Mouse (Mus musculus) kidney, postnatal 0 days (tissue): Measurements from ENCODE around the gene Ifna13. TPM values are rescaled to one million over a fixed set of nuclear protein-coding genes. Genes with fewer than 3 reads are reported as not detected.

Experiments
- ATAC-seq: fragments of 200-750 bp; cut with Nextera tagmentation; replicated peaks from 2 replicates; pipeline ENCODE4 v1.8.0; 2017; ENCODE audit warnings: low read depth, moderate number of reproducible peaks, moderate TSS enrichment, moderate library complexity; ENCODE audit not compliant: low FRiP score
- DNase-seq: peaks from one replicate; pipeline ENCODE4 v3.0.0-alpha.2; 2016; ENCODE audit warnings: low spot score
- H3K27ac ChIP-seq: fragments of 300-500 bp; sonication (generic); 2 replicates; pipeline ENCODE4 v1.5.1; 2014; ENCODE audit warnings: mild to moderate bottlenecking
- H3K27me3 ChIP-seq: fragments of 300-500 bp; sonication (generic); 2 replicates; pipeline ENCODE4 v1.6.1; 2014; ENCODE audit warnings: low read length, mixed read lengths; ENCODE audit not compliant: insufficient read depth
- H3K36me3 ChIP-seq: fragments of 300-500 bp; sonication (generic); 2 replicates; pipeline ENCODE4 v1.6.1; 2014; ENCODE audit warnings: low read length, mixed read lengths; ENCODE audit not compliant: insufficient read depth
- H3K4me1 ChIP-seq: fragments of 300-500 bp; sonication (generic); replicated peaks from 2 replicates; pipeline ENCODE4 v1.6.1; 2014; ENCODE audit warnings: antibody characterized with exemption, low read length, mixed read lengths; ENCODE audit not compliant: insufficient read depth
- H3K4me2 ChIP-seq: fragments of 300-500 bp; sonication (generic); 2 replicates; pipeline ENCODE4 v1.6.1; 2014; ENCODE audit warnings: mild to moderate bottlenecking, low read length, moderate library complexity, mixed read lengths
- H3K4me3 ChIP-seq: fragments of 300-500 bp; sonication (generic); replicated peaks from 2 replicates; pipeline ENCODE4 v1.5.1; 2014; ENCODE audit warnings: low read depth, low read length
- H3K9ac ChIP-seq: fragments of 300-500 bp; sonication (generic); 2 replicates; pipeline ENCODE4 v1.6.1; 2014; ENCODE audit warnings: low read depth, low read length
- H3K9me3 ChIP-seq: fragments of 300-500 bp; sonication (generic); replicated peaks from 2 replicates; pipeline ENCODE4 v1.6.1; 2016; ENCODE audit warnings: low read length, inconsistent platforms, mixed read lengths
- CTCF ChIP-seq: IDR thresholded peaks from 2 replicates; pipeline ENCODE4 v1.5.1; 2016; ENCODE audit warnings: antibody characterized with exemption, low read depth, mild to moderate bottlenecking, moderate library complexity
- WGBS: fragments of 180-500 bp; shearing (Covaris S2); extraction: QIAGEN DNeasy Blood & Tissue Kit; methylation state at CpG from one replicate; pipeline ENCODE4 v1.1.7; 2014; 5-methylcytosine and 5-hydroxymethylcytosine counted together
- polyA plus RNA-seq: library from polyadenylated mRNA; unstranded; fragments of >200 nt; fragmentation: Nextera tagmentation; extraction: Ambion mirVana; gene quantifications from 2 replicates; pipeline ENCODE4 v1.2.1, GENCODE M21; 2015

Gene Ifna13
- polyA plus RNA-seq, 1 experiment from 2014 or later: not detected

DNA sequence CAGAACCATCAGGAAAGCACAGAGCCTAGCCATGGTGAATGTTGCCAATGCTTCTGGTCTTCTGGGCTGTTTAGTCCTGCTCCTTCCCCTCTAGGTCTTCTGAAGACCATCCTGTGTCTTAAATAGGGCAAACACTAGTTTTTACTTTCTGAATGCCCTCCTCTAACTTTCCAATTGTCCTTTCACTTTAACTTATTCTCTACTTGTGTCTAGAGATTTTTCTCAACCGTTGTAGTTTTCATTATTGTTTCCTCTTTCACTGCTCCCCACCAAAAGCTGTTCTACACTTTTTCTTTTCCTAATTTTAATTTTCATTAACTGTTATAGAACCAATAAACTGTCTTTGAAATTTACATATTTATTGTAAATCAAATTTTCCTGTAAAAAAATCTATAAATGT, 32.6 kb upstream of the Ifna13 start, which contains the start of gene Ifna16:
Ifna16 (minus strand) TSS at position 101 of the 400 bp plus-strand sequence.
- ATAC-seq: no peak
- no peak for TF ChIP-seq CTCF

DNA sequence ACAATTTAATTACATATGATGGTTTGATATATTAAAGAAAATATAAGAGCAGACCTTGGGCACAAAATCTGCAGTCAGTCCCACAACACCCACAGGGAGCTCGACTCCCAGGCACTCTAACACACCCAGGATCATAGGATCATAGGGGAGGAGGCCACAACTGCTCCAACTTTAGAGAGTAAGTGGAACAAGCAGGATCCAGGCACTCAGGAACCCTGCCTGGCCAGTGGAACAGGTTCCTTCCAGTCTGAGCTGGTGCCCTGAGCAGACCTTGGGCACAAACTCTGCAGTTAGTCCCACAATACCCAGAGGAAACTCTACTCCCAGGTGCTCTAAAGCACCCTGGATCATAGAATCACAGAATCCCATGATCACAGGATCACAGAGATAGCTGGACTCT, 11.2 kb upstream of the Ifna13 start:
- DNase-seq: no peak
- no peak for TF ChIP-seq CTCF
- Histone ChIP-seq H3K27ac (no peak overlapping the region), H3K4me1 (no peaks in the 10 kb centered on the region), H3K9me3 (no peaks in the 10 kb centered on the region), H3K9ac (no peak overlapping the region), H3K27me3 (no peaks in the 10 kb centered on the region), H3K36me3 (no peaks in the 10 kb centered on the region), H3K4me2 (no peak overlapping the region), H3K4me3 (no peak overlapping the region)
- no peak for ATAC-seq
- 39% methylated on average over 1 of the region's 1 CpGs for WGBS

More for the DNA sequence above, 32.6 kb upstream of the Ifna13 start, which contains the start of gene Ifna16:
- H3K36me3 ChIP-seq: no peaks in the 10 kb centered on the region
- no peak within 1 kb of the TSS for H3K4me2 ChIP-seq
- no peak within 1 kb of the TSS for H3K9ac ChIP-seq
- no peak within 1 kb of the TSS for H3K27ac ChIP-seq
- no peak for DNase-seq
- WGBS: 84% methylated on average over 1 of the region's 1 CpGs
- H3K9me3 ChIP-seq: no peaks in the 10 kb centered on the region
- no peaks in the 10 kb centered on the region for H3K4me1 ChIP-seq
- no peaks in the 10 kb centered on the region for H3K27me3 ChIP-seq
- H3K4me3 ChIP-seq: no peak within 1 kb of the TSS

DNA sequence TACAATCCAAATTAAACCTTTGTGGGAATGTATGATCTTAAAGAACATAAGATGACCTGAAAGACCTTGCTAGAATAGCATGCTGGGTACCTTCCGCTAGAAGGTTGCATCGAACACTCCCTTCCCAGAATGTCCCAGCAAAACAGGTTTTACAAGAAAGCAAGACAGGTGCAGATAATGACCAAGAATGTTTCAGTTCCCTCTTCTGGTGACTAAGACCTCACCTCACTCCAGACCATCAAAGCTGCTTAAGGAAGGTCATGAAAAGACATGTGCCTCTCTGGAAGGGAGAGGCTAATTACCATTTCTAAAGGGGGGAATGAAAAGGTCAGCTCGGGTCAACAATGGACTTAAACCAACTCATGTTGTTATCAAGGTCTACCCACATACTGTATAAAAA, 9.4 kb upstream of the Ifna13 start:
- H3K27me3 ChIP-seq: no peaks in the 10 kb centered on the region
- H3K27ac ChIP-seq: no peak overlapping the region
- ATAC-seq (no peak), DNase-seq (no peak)
- H3K4me1 ChIP-seq: no peaks in the 10 kb centered on the region
- H3K9ac ChIP-seq: no peak overlapping the region
- no peak overlapping the region for H3K4me2 ChIP-seq
- H3K4me3 ChIP-seq: no peak overlapping the region
- H3K9me3 ChIP-seq: no peaks in the 10 kb centered on the region
- 78% methylated on average over 3 of the region's 3 CpGs for WGBS
- TF ChIP-seq CTCF: no peak
- no peaks in the 10 kb centered on the region for H3K36me3 ChIP-seq

DNA sequence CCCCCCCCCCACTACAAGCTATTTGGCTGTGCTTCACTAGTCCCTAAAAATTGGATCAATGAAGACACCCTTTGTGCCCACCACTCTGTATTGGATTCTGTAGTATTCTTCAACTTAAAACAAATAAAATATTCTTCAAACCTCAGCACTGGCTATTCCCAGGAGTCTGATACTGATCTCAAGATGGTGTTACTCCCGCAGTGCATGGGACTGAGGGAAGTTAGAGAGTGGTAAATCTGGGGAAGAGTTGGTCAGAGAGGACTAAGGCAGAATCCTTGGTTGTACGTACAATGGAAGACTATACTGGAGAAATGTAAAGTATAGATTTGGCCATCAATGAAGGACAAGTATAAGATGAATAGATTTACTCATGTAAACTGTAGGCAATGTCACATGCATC, 1.7 kb downstream of the Ifna13 start:
- no peak for ATAC-seq
- no peak for TF ChIP-seq CTCF
- Histone ChIP-seq H3K9me3 (no peaks in the 10 kb centered on the region), H3K27me3 (no peaks in the 10 kb centered on the region), H3K36me3 (no peaks in the 10 kb centered on the region), H3K4me1 (no peaks in the 10 kb centered on the region), H3K4me2 (no peak overlapping the region), H3K27ac (no peak overlapping the region), H3K9ac (no peak overlapping the region), H3K4me3 (no peak overlapping the region)
- DNase-seq: peak; percentile 5
- 14% methylated on average over 2 of the region's 2 CpGs for WGBS

DNA sequence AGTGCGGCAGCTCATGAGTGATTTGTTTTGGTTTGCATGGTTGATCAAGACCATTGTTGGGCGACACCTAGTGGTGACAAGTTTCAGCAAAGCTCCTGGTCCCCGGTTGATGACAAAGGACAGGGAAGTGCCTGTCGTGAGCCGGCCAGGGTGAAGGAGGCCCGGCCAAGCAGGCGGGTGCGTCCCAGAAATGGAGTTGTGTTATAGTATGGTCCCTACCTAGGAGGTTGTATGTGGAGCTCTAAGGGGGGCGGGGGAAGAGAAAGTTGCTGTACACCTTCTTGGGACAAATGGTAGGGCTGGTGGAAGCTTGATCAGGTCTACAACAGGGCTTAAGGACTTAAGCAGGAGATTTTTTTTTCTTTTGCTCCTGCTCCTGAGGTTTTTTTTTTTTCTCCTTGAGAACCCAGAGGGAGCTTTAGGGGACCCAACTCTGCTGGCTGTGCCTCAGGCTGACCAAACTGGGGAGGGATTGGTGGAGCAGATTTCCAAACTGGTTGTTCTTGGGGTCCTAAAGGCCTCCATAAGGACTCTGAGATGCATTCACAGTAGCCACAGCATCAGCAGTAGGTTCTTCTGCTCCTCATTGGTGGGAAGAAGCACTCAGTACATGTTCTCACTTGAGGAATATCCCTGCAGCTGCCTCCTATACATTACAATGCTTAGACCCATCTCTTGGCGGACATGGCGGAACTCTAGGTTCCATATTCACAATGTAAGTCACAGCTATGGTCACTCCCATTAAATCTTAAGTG, 3.0 kb downstream of the Ifna13 start:
- H3K9me3 ChIP-seq: no peaks in the 10 kb centered on the region
- 0 out of 2 replicates have a peak overlapping the region, but pooled peaks have one; percentile 10 for H3K27ac ChIP-seq
- DNase-seq: peak; percentile 100
- H3K36me3 ChIP-seq: no peaks in the 10 kb centered on the region
- H3K9ac ChIP-seq: peak overlapping the region; percentile 37; the same call in 1 of the 2 replicates
- H3K4me2 ChIP-seq: peak overlapping the region; percentile 63
- 11% methylated on average over 11 of the region's 11 CpGs for WGBS
- ATAC-seq: peak; percentile 96
- peak; percentile 95 for TF ChIP-seq CTCF
- peak overlapping the region; percentile 49 for H3K4me3 ChIP-seq
- H3K27me3 ChIP-seq: no peaks in the 10 kb centered on the region
- H3K4me1 ChIP-seq: no peaks in the 10 kb centered on the region

DNA sequence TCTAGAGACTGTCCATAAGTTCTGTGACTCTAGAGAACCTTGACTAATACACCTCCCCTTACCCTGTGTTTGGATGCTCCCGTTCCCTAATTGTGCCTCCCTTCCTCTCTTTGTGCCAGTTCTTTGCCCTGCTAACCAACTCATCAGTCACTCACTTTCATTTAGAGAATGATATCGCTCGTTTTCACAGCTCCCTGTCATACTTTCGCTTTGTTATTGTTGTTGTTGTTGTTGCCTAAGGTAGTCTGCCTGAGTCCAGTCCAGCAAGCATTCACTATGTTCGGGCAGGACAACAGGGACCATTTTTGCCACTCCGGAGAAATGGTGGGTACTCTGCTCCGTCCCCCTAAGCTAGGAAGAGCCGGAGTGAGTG, 3.6 kb downstream of the Ifna13 start:
- Histone ChIP-seq H3K9me3 (no peaks in the 10 kb centered on the region), H3K4me3 (peak overlapping the region; percentile 49), H3K27me3 (no peaks in the 10 kb centered on the region), H3K4me1 (no peaks in the 10 kb centered on the region), H3K4me2 (peak overlapping the region; percentile 63), H3K27ac (no peak overlapping the region), H3K36me3 (no peaks in the 10 kb centered on the region), H3K9ac (peak overlapping the region; percentile 37; the same call in 1 of the 2 replicates)
- DNase-seq (no peak), ATAC-seq (no peak)
- 51% methylated on average over 8 of the region's 8 CpGs for WGBS
- no peak for TF ChIP-seq CTCF
